Mouse (Mus musculus) erythroblast, embryonic 14.5 days (primary cell): ENCODE results near the gene Trib2. TPM values are rescaled to one million over a fixed set of nuclear protein-coding genes. Genes with fewer than 3 reads are reported as not detected.

Experiments
- H3K27me3 ChIP-seq: 2 replicates; pipeline ENCODE4 v1.6.1; 2012; ENCODE audit warnings: inconsistent platforms; ENCODE audit not compliant: control insufficient read depth
- H3K36me3 ChIP-seq: 2 replicates; pipeline ENCODE4 v1.6.1; 2012; ENCODE audit warnings: mild to moderate bottlenecking, inconsistent platforms; ENCODE audit not compliant: control insufficient read depth
- H3K4me1 ChIP-seq: 2 replicates; pipeline ENCODE4 v1.6.1; 2012; ENCODE audit warnings: inconsistent platforms; ENCODE audit not compliant: control insufficient read depth
- H3K4me3 ChIP-seq: replicated peaks from 2 replicates; pipeline ENCODE3; 2012; ENCODE audit warnings: moderate library complexity, mild to moderate bottlenecking, inconsistent platforms
- H3K9me3 ChIP-seq: 2 replicates; pipeline ENCODE4 v1.6.1; 2012; ENCODE audit warnings: low read length, inconsistent platforms, mixed read lengths; ENCODE audit not compliant: control insufficient read depth
- GATA1 ChIP-seq: IDR thresholded peaks from 2 replicates; pipeline ENCODE4 v1.6.1; 2012; ENCODE audit warnings: low read length, inconsistent platforms, mixed read lengths
- TAL1 ChIP-seq: IDR thresholded peaks from 3 replicates; pipeline ENCODE4 v1.6.1; 2012; ENCODE audit warnings: low read length, inconsistent platforms, mixed read lengths
- polyA plus RNA-seq: library from polyadenylated mRNA; stranded (reverse); fragments of >175 nt; gene quantifications from 2 replicates; pipeline ENCODE4 v1.2.3, GENCODE M21; 2012

The Trib2 gene
- polyA plus RNA-seq: 0.07 TPM in 1 of 2 replicates, not detected in the other

DNA sequence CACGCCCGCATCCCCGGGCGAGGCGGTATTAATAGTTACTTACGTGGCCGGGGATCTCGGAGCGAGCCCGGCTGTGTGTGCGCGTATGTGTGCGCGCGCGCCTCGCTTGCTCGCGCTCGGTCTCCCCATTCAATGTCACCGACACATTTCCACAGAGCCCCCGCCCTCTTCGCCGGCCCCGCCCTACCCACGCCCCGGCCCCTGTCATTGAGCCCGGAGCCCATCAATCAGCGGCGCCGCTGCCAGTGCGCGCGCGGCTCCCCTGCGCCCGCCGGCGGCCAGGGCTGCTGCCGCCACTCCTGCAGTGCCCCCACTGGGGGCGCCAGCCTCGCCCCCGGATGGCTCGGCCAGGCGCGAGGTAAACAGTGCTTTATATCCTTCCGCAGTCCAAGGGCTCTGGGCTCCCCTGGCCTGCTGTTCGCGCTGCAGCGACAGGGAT lies at the start of gene Trib2:
Gene Trib2 (minus strand): TSS at position 183 of the 439 bp plus-strand sequence.
- H3K36me3 ChIP-seq: no peaks in the 10 kb centered on the region
- peaks cover 44% of the 10 kb centered on the region for H3K27me3 ChIP-seq

DNA sequence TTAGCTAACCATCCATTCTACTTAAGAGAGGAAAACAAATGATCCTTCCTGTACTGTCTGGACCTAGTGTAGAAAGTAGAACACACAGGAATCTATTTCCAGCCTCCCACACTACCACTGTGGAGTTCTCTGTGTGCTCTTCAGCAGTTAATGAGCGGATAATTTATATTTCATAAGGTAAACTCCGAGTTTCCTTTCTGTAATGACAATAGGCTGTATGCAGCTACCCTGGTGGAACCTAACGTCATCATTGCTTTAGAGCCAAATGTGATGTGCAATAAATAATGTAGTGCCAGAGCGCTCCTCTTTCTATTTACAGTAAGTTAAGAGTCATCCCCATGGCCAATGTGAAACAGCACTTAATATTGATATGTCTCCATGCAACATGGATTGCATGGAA lies 41.3 kb upstream of the Trib2 start:
- Histone ChIP-seq H3K27me3 (no peaks in the 10 kb centered on the region), H3K4me3 (no peak overlapping the region), H3K4me1 (no peaks in the 10 kb centered on the region), H3K36me3 (no peaks in the 10 kb centered on the region), H3K9me3 (no peaks in the 10 kb centered on the region)
- TF ChIP-seq GATA1: no peak
- TF ChIP-seq TAL1: no peak

More for the DNA sequence above, at the start of gene Trib2:
- H3K4me1 ChIP-seq: peaks cover 18% of the 10 kb centered on the region
- peak within 1 kb of the TSS; percentile 65 for H3K4me3 ChIP-seq
- H3K9me3 ChIP-seq: no peaks in the 10 kb centered on the region
- TF ChIP-seq GATA1 (no peak), TAL1 (no peak)

GRCm38 (mm10) chr12:15855891-15856290 lies 39.2 kb upstream of the Trib2 start:
- TF ChIP-seq GATA1 (no peak), TAL1 (no peak)
- H3K27me3 ChIP-seq: no peaks in the 10 kb centered on the region

GRCm38 (mm10) chr12:15852781-15853180 lies 36.1 kb upstream of the Trib2 start:
- Histone ChIP-seq H3K4me3 (no peak overlapping the region), H3K4me1 (no peaks in the 10 kb centered on the region), H3K36me3 (no peaks in the 10 kb centered on the region), H3K27me3 (no peaks in the 10 kb centered on the region), H3K9me3 (no peaks in the 10 kb centered on the region)
- no peak for TF ChIP-seq GATA1
- TF ChIP-seq TAL1: no peak

More at GRCm38 (mm10) chr12:15855891-15856290, 39.2 kb upstream of the Trib2 start:
- Histone ChIP-seq H3K9me3 (no peaks in the 10 kb centered on the region), H3K4me1 (no peaks in the 10 kb centered on the region), H3K4me3 (no peak overlapping the region), H3K36me3 (no peaks in the 10 kb centered on the region)

DNA sequence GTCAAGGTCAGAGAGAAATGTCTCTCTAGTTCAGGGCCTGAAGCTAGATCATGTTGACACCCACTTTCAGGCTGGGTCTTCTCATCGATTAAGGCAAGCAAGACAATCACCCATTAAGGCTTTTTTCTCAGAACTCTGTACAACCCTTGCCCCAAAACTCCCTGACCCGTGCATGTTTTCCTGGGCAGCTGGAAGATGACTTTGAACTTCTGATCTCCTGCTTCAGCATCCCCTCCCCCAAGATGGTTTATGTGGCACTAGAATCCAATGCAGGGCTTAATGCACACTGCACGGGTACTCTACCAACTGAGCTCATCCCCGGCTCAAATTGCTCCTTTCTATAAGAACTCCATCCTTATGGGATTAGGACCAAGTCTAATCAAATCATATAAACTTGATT lies 35.3 kb upstream of the Trib2 start:
- Histone ChIP-seq H3K9me3 (no peaks in the 10 kb centered on the region), H3K4me3 (no peak overlapping the region), H3K4me1 (no peaks in the 10 kb centered on the region), H3K36me3 (no peaks in the 10 kb centered on the region), H3K27me3 (no peaks in the 10 kb centered on the region)
- TF ChIP-seq TAL1: no peak
- TF ChIP-seq GATA1: no peak

GRCm38 (mm10) chr12:15850441-15850895 lies 33.7 kb upstream of the Trib2 start:
- no peaks in the 10 kb centered on the region for H3K27me3 ChIP-seq
- H3K9me3 ChIP-seq: no peaks in the 10 kb centered on the region
- TF ChIP-seq TAL1: no peak
- TF ChIP-seq GATA1: no peak
- no peak overlapping the region for H3K4me3 ChIP-seq
- no peaks in the 10 kb centered on the region for H3K36me3 ChIP-seq
- H3K4me1 ChIP-seq: no peaks in the 10 kb centered on the region

DNA sequence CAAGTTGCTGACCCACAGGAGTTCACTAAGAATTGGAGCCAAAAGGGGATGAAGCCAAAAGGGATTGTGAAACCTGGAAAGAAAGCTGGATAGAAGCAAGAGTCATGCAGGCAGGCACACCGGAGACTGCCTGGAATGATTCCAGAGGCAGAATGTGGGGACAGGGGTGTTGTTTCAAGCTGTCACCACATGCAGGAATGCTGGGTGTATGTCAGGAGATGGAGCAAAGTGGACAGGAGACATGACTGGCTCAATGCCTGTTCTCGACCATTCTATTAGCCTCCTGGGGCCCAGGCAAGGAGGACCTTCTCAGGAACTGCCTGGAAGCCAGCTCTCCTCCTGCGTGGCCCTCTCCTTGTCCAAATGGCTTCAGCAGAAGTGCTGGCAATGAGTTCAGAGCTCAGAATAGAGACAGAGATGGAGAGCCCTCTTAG lies 33.2 kb upstream of the Trib2 start:
- TF ChIP-seq GATA1: no peak
- TF ChIP-seq TAL1: no peak
- no peaks in the 10 kb centered on the region for H3K27me3 ChIP-seq
- no peaks in the 10 kb centered on the region for H3K9me3 ChIP-seq
- H3K4me1 ChIP-seq: no peaks in the 10 kb centered on the region
- H3K36me3 ChIP-seq: no peaks in the 10 kb centered on the region
- H3K4me3 ChIP-seq: no peak overlapping the region

DNA sequence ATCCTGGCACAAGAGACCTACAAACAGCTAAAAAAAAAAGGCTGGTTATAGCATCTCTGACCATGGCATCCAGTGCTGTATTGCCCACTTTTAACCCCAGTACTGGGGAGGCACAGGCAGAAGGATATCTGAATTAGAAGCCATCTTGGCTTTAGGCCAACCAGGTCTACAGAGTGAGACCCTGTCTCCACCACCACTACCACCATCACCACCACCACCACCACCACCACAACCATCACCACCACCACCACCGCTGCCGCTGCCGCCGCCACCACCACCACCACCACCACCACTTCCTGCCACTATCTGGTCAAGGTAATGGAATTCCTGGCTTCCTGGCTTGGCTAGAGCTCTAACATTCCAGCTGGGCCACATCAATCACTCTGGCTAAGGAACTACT lies 31.7 kb upstream of the Trib2 start:
- no peaks in the 10 kb centered on the region for H3K36me3 ChIP-seq
- H3K4me1 ChIP-seq: no peaks in the 10 kb centered on the region
- no peaks in the 10 kb centered on the region for H3K9me3 ChIP-seq
- no peak overlapping the region for H3K4me3 ChIP-seq
- H3K27me3 ChIP-seq: no peaks in the 10 kb centered on the region
- TF ChIP-seq TAL1: no peak
- TF ChIP-seq GATA1: no peak

DNA sequence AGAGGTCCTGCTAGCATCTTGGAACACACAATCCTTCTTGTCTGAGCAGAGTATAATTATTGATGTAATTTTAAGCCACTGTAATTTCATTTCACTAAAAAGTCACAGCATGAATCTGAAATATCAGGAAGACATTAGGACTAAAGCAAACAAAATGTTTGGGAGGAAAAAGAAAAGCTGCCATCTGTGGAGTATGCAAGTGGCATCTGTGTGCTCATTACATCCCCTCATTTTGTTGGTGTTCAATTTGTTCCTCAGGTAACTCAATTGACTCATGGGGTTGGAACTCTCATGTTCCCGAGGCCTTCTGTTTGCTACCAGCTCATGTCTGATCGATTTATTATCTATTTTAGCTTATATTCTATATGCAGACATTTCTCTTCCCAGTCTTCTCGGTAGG lies 28.0 kb upstream of the Trib2 start:
- no peaks in the 10 kb centered on the region for H3K9me3 ChIP-seq
- TF ChIP-seq GATA1 (no peak), TAL1 (no peak)

DNA sequence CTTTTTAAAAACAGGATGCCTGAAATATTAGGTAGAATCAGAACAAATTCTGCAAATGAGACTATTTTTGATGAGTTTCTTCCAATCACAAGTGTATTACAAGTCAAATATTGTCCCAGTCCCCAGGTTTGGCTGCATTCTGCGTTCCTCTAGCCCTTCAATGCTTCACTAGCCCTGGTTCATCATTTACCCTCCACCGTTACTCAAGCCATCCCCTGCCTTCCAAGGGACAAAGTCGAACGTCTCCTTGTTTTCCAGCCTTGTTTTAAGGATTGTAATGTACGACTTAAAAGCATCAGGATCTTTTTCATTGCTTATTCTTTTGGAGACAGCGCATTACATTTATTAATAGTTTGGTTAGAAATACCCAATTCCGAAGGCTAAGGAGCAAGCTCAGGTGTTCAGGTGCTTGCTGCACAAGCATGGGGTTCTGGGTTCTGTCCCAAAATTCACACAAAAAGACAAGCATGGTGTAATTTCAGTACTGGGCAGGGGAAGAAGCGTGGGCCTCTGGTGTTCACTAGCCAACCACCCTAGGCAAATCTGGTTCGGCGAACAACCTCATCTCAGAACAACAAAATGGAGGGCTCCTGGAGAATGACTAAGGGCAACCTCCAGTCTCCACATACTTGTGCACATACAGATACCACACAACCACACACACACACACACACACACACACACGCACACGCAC lies 24.3 kb upstream of the Trib2 start:
- no peaks in the 10 kb centered on the region for H3K27me3 ChIP-seq
- TF ChIP-seq GATA1 (no peak), TAL1 (no peak)
- no peaks in the 10 kb centered on the region for H3K36me3 ChIP-seq
- no peaks in the 10 kb centered on the region for H3K4me1 ChIP-seq
- H3K4me3 ChIP-seq: no peak overlapping the region
- no peaks in the 10 kb centered on the region for H3K9me3 ChIP-seq

More for the DNA sequence above, 28.0 kb upstream of the Trib2 start:
- no peak overlapping the region for H3K4me3 ChIP-seq
- no peaks in the 10 kb centered on the region for H3K4me1 ChIP-seq
- H3K27me3 ChIP-seq: no peaks in the 10 kb centered on the region
- H3K36me3 ChIP-seq: no peaks in the 10 kb centered on the region
